Mouse (Mus musculus) bone marrow, adult 2 months (tissue): ENCODE measurements around the gene Lipe. TPM values are rescaled to one million over a fixed set of nuclear protein-coding genes. Genes with fewer than 3 reads are reported as not detected.
"Not testable (repeated sequence)": the region's sequence is repeated elsewhere in the genome, so short reads cannot be mapped to it uniquely, and the experiment has no call there.

Experiments used
- H3K27ac ChIP-seq: fragments of 200-500 bp; 2 replicates; pipeline ENCODE4 v1.5.1; 2012; ENCODE audit warnings: low read depth, mild to moderate bottlenecking, control low read depth, inconsistent platforms, low read length; ENCODE audit not compliant: control insufficient read depth, poor library complexity, insufficient read depth
- H3K4me1 ChIP-seq: fragments of 200-500 bp; 2 replicates; pipeline ENCODE4 v1.6.1; 2011; ENCODE audit warnings: low read length; ENCODE audit not compliant: control insufficient read depth, insufficient read depth
- H3K4me3 ChIP-seq: fragments of 200-500 bp; replicated peaks from 2 replicates; pipeline ENCODE3; 2011; ENCODE audit warnings: mild to moderate bottlenecking, low read depth, low read length, control low read depth; ENCODE audit not compliant: control insufficient read depth
- CTCF ChIP-seq: fragments of 200-500 bp; IDR thresholded peaks from 2 replicates; pipeline ENCODE4 v1.5.1; 2011; ENCODE audit warnings: low read length, control low read depth; ENCODE audit not compliant: control insufficient read depth, insufficient read depth
- POLR2A ChIP-seq: fragments of 200-500 bp; IDR thresholded peaks from 2 replicates; pipeline ENCODE4 v1.6.1; 2011; ENCODE audit warnings: low read depth, mild to moderate bottlenecking, control low read depth, low read length, borderline replicate concordance; ENCODE audit not compliant: control insufficient read depth
- WGBS: fragments of 180-500 bp; shearing (Covaris S2); methylation state at CpG from one replicate; pipeline ENCODE4 v1.1.7; 2018; 5-methylcytosine and 5-hydroxymethylcytosine counted together
- polyA plus RNA-seq: library from polyadenylated mRNA; stranded (reverse); fragments of >200 nt; gene quantifications from 2 replicates; pipeline ENCODE4 v1.2.4, GENCODE M21; 2011; ENCODE audit warnings: low replicate concordance; ENCODE audit not compliant: missing spikeins, insufficient read depth, insufficient read length

Gene Lipe
- polyA plus RNA-seq, 1 experiment = 311 TPM

DNA sequence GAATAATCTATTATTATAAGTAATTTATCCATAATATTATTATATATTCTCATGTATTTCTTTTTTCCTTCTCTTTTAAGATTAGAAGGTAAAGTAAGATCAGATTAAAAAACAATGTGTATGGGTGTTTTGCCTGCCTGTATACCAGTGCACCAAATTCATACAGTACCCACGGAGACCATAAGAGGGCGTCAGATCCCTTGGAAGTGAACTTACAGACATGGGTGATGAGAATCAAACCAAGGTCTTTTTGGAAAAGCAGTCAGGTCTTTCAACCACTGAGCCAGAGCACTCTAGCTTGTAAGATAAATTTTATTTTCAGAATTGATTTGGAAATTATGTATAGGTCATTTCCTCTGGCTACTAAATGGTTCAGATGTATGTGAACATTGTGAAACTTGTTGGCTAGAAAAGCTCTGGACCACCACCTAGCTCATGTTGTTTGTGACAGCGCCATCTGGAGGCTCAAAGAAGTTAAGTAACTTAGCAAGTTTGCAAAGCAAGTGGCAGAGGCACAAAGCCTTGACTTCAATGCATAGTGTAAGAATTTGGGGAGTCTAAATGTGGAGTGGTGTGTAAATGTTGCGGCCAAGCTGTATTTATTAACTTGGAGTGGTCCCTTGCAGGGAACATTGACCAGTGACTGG lies 10.7 kb upstream of the Lipe start:
- H3K4me1 ChIP-seq = no peaks in the 10 kb centered on the region; the same call in 1 of the 2 replicates
- no peak for TF ChIP-seq POLR2A
- no peak for TF ChIP-seq CTCF
- H3K4me3 ChIP-seq = no peak overlapping the region
- H3K27ac ChIP-seq = no peak overlapping the region
- WGBS = 76% methylated on average over 4 of the region's 4 CpGs

DNA sequence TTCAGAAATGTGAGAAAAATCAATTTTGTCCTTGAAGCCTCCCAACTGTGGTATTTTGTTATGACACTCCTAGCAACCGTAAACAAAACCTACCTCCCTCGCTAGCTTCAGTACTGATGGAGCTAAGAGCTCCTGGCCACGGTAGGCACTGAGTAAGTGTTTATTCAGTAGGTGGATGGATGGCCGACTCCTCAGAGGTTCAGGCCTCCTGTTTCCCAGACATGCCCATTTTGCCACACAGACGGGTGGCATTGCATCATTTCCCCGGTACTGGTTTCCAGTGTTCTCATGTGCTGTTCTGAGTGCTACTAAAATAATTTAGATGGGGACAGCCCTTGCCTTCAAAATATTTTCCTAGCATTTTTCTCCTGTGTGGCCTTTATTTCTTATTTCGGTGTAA lies 8.0 kb upstream of the Lipe start:
- 59% methylated on average over 7 of the region's 7 CpGs for WGBS
- no peak for TF ChIP-seq POLR2A
- no peak for TF ChIP-seq CTCF
- no peak overlapping the region for H3K4me3 ChIP-seq
- no peaks in the 10 kb centered on the region; the same call in 1 of the 2 replicates for H3K4me1 ChIP-seq
- no peak overlapping the region for H3K27ac ChIP-seq

DNA sequence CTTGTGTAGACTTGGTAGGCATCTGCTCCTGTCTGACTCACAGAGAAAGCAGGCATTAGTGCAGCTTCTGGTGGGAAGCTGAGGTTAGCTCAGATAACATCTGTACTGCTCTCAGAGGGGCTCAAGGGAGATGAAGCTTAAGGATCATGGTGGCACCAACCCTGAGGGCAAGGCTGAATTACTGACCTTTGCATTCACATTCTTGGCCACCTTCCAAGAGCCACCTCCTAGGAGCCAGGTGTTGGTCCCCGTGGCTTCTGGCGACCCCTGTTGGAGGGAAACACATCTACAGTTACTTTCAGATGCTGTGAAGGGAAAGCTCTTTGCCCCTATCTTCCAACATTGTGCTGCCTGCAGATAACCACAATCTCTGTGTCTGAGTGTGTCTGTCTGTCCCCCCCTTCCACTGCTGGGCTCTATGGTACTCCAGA lies 4.2 kb upstream of the Lipe start:
- 0% methylated on average over 2 of the region's 2 CpGs for WGBS
- H3K27ac ChIP-seq = no peak overlapping the region
- no peaks in the 10 kb centered on the region; the same call in 1 of the 2 replicates for H3K4me1 ChIP-seq
- no peak overlapping the region for H3K4me3 ChIP-seq
- peak; percentile 79 for TF ChIP-seq CTCF
- TF ChIP-seq POLR2A = no peak

DNA sequence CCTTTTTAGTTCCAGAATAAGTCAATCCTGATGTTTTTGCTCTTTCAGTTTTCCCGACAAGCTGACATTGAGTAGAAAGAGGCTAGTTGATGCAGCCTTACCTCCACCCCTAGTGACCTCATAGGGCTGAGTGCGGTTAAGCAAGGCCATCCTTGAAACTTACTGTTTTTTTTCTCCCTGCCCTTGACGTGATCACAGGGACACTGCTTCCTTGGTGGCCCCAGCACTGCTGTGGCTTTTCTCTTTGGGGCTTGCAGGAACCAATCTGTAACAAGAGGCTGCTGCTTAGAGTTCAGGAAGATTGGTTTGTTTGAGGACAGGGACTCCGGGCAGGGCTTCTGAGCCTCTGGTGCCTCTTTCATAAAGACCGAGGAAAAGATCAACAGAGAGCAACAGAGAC lies 3.5 kb upstream of the Lipe start:
- Histone ChIP-seq H3K27ac (no peak overlapping the region), H3K4me3 (no peak overlapping the region), H3K4me1 (no peaks in the 10 kb centered on the region; the same call in 1 of the 2 replicates)
- no peak for TF ChIP-seq POLR2A
- WGBS = 66% methylated on average over 5 of the region's 5 CpGs

DNA sequence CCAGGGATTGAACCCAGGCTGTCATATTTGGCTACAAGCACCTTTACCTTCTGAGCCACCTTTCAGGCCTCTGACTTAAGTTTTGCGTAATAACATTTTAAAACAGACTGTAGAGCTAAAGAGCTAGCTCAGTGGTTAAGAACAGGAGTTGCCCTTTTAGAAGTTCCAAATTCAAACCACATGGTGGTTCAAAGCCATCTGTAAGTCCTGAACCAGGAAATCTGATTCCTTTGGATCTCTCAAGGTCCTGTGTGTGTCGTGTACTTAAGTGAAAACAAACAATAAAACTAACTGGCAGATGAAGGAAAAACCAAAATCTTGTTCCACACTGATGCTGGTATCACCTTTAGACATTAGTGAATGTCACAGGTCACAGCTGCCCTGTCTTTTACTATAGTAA lies 3.0 kb upstream of the Lipe start:
- 72% methylated on average over 2 of the region's 2 CpGs for WGBS
- Histone ChIP-seq H3K27ac (no peak overlapping the region), H3K4me3 (no peak overlapping the region), H3K4me1 (no peaks in the 10 kb centered on the region; the same call in 1 of the 2 replicates)
- TF ChIP-seq POLR2A = no peak

DNA sequence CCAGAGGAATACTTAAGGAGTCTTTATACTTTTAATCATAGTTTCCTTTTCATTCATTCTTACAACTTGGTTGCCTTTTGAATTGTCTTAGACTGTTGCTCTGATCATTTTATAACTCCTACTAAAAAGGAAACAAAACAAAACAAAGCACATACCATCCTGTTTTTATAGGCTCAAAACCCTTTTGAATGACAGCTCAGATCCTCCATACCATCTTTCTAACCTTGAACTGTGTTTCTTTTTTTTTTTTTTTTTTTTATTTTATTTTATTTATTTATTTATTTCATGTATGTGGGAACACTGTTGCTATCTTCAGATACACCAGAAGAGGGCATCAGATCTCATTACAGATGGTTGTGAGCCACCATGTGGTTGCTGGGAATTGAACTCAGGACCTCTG lies 518 bp upstream of the Lipe start:
- H3K4me3 ChIP-seq, H3K27ac ChIP-seq, H3K4me1 ChIP-seq: not testable (repeated sequence)

DNA sequence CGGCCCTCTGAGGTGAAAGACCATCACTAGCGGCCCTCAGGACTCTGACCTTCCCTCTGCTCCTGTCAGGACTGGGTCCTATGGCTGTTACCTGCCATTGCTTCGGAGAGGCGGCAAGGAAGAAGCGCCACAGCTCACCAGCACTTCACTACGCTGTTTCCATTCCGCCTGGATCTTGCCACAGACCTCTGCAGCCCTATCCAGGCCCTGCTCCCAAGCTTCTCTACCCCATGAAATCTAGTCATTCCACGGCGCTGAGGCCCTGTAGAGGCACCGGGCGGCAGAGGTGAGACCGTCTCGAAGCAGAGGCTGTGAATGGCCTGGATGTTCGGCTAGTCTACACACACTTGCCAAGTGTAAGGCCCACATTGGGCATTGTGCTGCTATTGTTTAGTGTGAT lies 1.9 kb downstream of the Lipe start:
- no peak for TF ChIP-seq POLR2A
- TF ChIP-seq CTCF = no peak
- no peak overlapping the region for H3K4me3 ChIP-seq
- no peaks in the 10 kb centered on the region; the same call in 1 of the 2 replicates for H3K4me1 ChIP-seq
- no peak overlapping the region for H3K27ac ChIP-seq
- WGBS = 93% methylated on average over 14 of the region's 14 CpGs

DNA sequence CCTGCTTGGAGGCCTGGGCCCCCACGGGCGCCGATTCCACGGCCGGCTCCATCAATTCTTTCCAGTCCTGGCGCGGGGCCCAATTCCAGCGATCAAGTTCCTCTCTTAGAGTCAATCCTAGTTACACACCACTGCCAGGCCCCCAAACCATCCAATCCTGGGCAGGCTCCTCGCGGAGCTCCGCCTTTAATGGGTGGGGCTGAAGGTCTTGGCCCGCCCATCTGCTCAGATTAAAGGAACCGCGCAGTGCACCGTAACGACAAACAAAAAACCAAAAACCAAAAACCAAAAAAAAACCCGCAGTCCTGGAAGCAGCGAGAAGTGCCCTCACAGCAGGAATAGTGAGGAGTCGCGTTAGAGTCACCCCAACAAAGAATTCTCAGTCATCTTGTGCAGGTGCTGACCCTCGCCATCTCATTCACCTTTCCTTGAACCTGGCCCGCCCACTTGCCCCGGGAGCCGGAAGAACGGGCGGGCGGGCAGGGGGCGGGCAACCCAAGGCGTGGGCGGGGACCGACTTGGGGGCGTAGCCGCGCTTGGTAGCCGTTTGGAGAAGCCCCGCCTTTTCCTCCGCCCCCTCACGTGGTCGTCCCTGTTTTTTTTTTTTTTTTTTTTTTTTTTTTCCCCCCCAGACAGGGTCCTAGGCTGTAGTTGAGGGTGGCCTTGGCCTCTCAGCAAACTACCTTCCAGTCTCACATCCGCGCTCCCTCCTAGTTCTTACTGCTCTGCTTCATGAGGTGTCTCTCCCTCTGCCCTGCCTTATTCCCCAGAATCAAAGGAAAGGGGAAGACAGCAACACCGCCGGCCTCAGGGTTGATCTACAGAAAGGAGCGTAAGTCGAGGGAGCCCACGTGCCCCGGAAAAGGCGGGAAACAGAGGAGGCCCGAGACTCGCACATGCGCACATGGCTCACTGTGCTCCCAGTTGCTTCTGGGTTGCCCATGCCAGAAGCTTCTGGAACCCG lies 2.7 kb downstream of the Lipe start:
- Histone ChIP-seq H3K4me3 (peak overlapping the region; percentile 73), H3K4me1 (no peaks in the 10 kb centered on the region; the same call in 1 of the 2 replicates), H3K27ac (peak overlapping the region; percentile 94)
- TF ChIP-seq CTCF = no peak
- TF ChIP-seq POLR2A = no peak
- WGBS = 2% methylated on average over 52 of the region's 52 CpGs
